Mouse (Mus musculus) neural tube, embryonic 14.5 days (tissue): Measurements from ENCODE around the gene Pkn3. TPM values are rescaled to one million over a fixed set of nuclear protein-coding genes. Genes with fewer than 3 reads are reported as not detected.

Source experiments
- ATAC-seq: fragments of 200-750 bp; cut with Nextera tagmentation; 2 replicates; pipeline ENCODE4 v1.8.0; 2017; ENCODE audit warnings: low read depth, mild to moderate bottlenecking, moderate TSS enrichment, moderate library complexity
- H3K27ac ChIP-seq: fragments of 300-500 bp; sonication (generic); 2 replicates; pipeline ENCODE4 v1.5.1; 2014; ENCODE audit warnings: low read depth, mild to moderate bottlenecking, control low read depth, low read length, moderate library complexity, mixed read lengths
- H3K27me3 ChIP-seq: fragments of 300-500 bp; sonication (generic); 2 replicates; pipeline ENCODE4 v1.6.1; 2014; ENCODE audit warnings: low read length; ENCODE audit not compliant: control insufficient read depth, insufficient read depth
- H3K36me3 ChIP-seq: fragments of 300-500 bp; sonication (generic); 2 replicates; pipeline ENCODE4 v1.6.1; 2014; ENCODE audit warnings: low read length, mixed read lengths; ENCODE audit not compliant: control insufficient read depth, insufficient read depth
- H3K4me1 ChIP-seq: fragments of 300-500 bp; sonication (generic); 2 replicates; pipeline ENCODE4 v1.6.1; 2014; ENCODE audit warnings: low read length; ENCODE audit not compliant: control insufficient read depth, insufficient read depth
- H3K4me2 ChIP-seq: fragments of 300-500 bp; sonication (generic); 2 replicates; pipeline ENCODE4 v1.6.1; 2014; ENCODE audit warnings: mild to moderate bottlenecking, low read depth, low read length, control low read depth
- H3K4me3 ChIP-seq: fragments of 300-500 bp; sonication (generic); 2 replicates; pipeline ENCODE4 v1.5.1; 2014; ENCODE audit warnings: low read depth, low read length, control low read depth, mixed read lengths
- H3K9ac ChIP-seq: fragments of 300-500 bp; sonication (generic); replicated peaks from 2 replicates; pipeline ENCODE4 v1.6.1; 2014; ENCODE audit warnings: low read depth, mild to moderate bottlenecking, control low read depth, low read length, mixed read lengths
- H3K9me3 ChIP-seq: fragments of 300-500 bp; sonication (generic); 2 replicates; pipeline ENCODE4 v1.6.1; 2016; ENCODE audit warnings: low read length; ENCODE audit not compliant: control insufficient read depth
- WGBS: fragments of 180-500 bp; shearing (Covaris S2); extraction: QIAGEN DNeasy Blood & Tissue Kit; methylation state at CpG from one replicate; pipeline ENCODE4 v1.1.7; 2014; 5-methylcytosine and 5-hydroxymethylcytosine counted together
- polyA plus RNA-seq: library from polyadenylated mRNA; unstranded; fragments of >200 nt; fragmentation: Nextera tagmentation; extraction: Ambion mirVana; gene quantifications from 2 replicates; pipeline ENCODE4 v1.2.1, GENCODE M21; 2014

Gene Pkn3
- polyA plus RNA-seq, 1 experiment from 2014 or later, result 0.70 TPM

GRCm38 (mm10) chr2:30084113-30084512 lies 6.6 kb downstream of the Pkn3 start:
- no peak overlapping the region for H3K4me3 ChIP-seq
- no peaks in the 10 kb centered on the region for H3K27me3 ChIP-seq
- no peak overlapping the region for H3K9ac ChIP-seq
- H3K36me3 ChIP-seq, result no peaks in the 10 kb centered on the region
- WGBS, result 49% methylated on average over 5 of the region's 5 CpGs
- H3K4me1 ChIP-seq, result no peaks in the 10 kb centered on the region
- H3K27ac ChIP-seq, result no peak overlapping the region
- H3K4me2 ChIP-seq, result no peak overlapping the region
- no peaks in the 10 kb centered on the region for H3K9me3 ChIP-seq
- ATAC-seq, result no peak

- Histone ChIP-seq H3K27me3 (no peaks in the 10 kb centered on the region), H3K27ac (no peak overlapping the region), H3K9ac (0 out of 2 replicates have a peak overlapping the region, but pooled peaks have one; percentile 25), H3K4me1 (no peaks in the 10 kb centered on the region), H3K4me2 (peak overlapping the region; percentile 35; the same call in 1 of the 2 replicates), H3K4me3 (no peak overlapping the region), H3K36me3 (no peaks in the 10 kb centered on the region), H3K9me3 (no peaks in the 10 kb centered on the region)
- 11% methylated on average over 12 of the region's 12 CpGs for WGBS
- ATAC-seq, result no peak; the same call in 1 of the 2 replicates
These were observed 7.1 kb downstream of the Pkn3 start for GRCm38 (mm10) chr2:30084632-30085031.

GRCm38 (mm10) chr2:30087310-30087709 lies 9.8 kb downstream of the Pkn3 start:
- Histone ChIP-seq H3K4me3 (no peak overlapping the region), H3K27me3 (no peaks in the 10 kb centered on the region), H3K4me2 (no peak overlapping the region), H3K9ac (no peak overlapping the region), H3K27ac (no peak overlapping the region), H3K9me3 (no peaks in the 10 kb centered on the region), H3K36me3 (no peaks in the 10 kb centered on the region), H3K4me1 (no peaks in the 10 kb centered on the region)
- WGBS, result 93% methylated on average over 4 of the region's 4 CpGs
- ATAC-seq, result no peak

GRCm38 (mm10) chr2:30091521-30091920 lies 14.0 kb downstream of the Pkn3 start:
- Histone ChIP-seq H3K4me2 (no peak overlapping the region), H3K36me3 (no peaks in the 10 kb centered on the region), H3K4me1 (peaks cover 6% of the 10 kb centered on the region; the same call in 1 of the 2 replicates), H3K4me3 (no peak overlapping the region), H3K27me3 (no peaks in the 10 kb centered on the region), H3K9me3 (no peaks in the 10 kb centered on the region), H3K9ac (no peak overlapping the region), H3K27ac (no peak overlapping the region)
- no peak for ATAC-seq
- 96% methylated on average over 12 of the region's 12 CpGs for WGBS

- no peak overlapping the region for H3K9ac ChIP-seq
- no peak overlapping the region for H3K4me3 ChIP-seq
- no peaks in the 10 kb centered on the region for H3K36me3 ChIP-seq
- 67% methylated on average over 6 of the region's 6 CpGs for WGBS
- H3K27me3 ChIP-seq, result no peaks in the 10 kb centered on the region
- no peak for ATAC-seq
- H3K4me1 ChIP-seq, result peaks cover 6% of the 10 kb centered on the region; the same call in 1 of the 2 replicates
- H3K4me2 ChIP-seq, result peak overlapping the region; percentile 61; the same call in 1 of the 2 replicates
- no peaks in the 10 kb centered on the region for H3K9me3 ChIP-seq
- H3K27ac ChIP-seq, result no peak overlapping the region
These were observed 14.9 kb downstream of the Pkn3 start for GRCm38 (mm10) chr2:30092280-30092918.

GRCm38 (mm10) chr2:30093471-30094207 lies 16.2 kb downstream of the Pkn3 start, which contains the start of gene Zdhhc12:
Gene Zdhhc12, minus strand, starts transcription at chr2:30093648.
- Histone ChIP-seq H3K4me1 (peaks cover 6% of the 10 kb centered on the region; the same call in 1 of the 2 replicates), H3K9me3 (no peaks in the 10 kb centered on the region), H3K27me3 (no peaks in the 10 kb centered on the region), H3K4me3 (peak within 1 kb of the TSS; percentile 47), H3K9ac (peak within 1 kb of the TSS; percentile 53), H3K27ac (no peak within 1 kb of the TSS), H3K36me3 (peaks cover 4% of the 10 kb centered on the region), H3K4me2 (peak within 1 kb of the TSS; percentile 61)
- ATAC-seq, result peak; percentile 95
- under 1% methylated on average over 50 of the region's 51 CpGs for WGBS

- Histone ChIP-seq H3K9ac (peak overlapping the region; percentile 53), H3K4me1 (peaks cover 6% of the 10 kb centered on the region; the same call in 1 of the 2 replicates), H3K27ac (no peak overlapping the region), H3K4me3 (peak overlapping the region; percentile 47), H3K27me3 (no peaks in the 10 kb centered on the region), H3K36me3 (peaks cover 10% of the 10 kb centered on the region), H3K9me3 (no peaks in the 10 kb centered on the region), H3K4me2 (peak overlapping the region; percentile 61)
- WGBS, result 2% methylated on average over 13 of the region's 13 CpGs
- no peak for ATAC-seq
These were observed 16.7 kb downstream of the Pkn3 start for GRCm38 (mm10) chr2:30094208-30094588.

- H3K27me3 ChIP-seq, result no peaks in the 10 kb centered on the region
- H3K27ac ChIP-seq, result no peak overlapping the region
- H3K4me3 ChIP-seq, result no peak overlapping the region
- WGBS, result 86% methylated on average over 2 of the region's 2 CpGs
- peaks cover 6% of the 10 kb centered on the region; the same call in 1 of the 2 replicates for H3K4me1 ChIP-seq
- H3K9me3 ChIP-seq, result no peaks in the 10 kb centered on the region
- no peak overlapping the region for H3K9ac ChIP-seq
- no peak overlapping the region for H3K4me2 ChIP-seq
- H3K36me3 ChIP-seq, result peaks cover 26% of the 10 kb centered on the region
- no peak for ATAC-seq
These were observed 18.5 kb downstream of the Pkn3 start for GRCm38 (mm10) chr2:30095882-30096527.

- no peaks in the 10 kb centered on the region for H3K4me1 ChIP-seq
- no peak overlapping the region for H3K9ac ChIP-seq
- H3K4me2 ChIP-seq, result no peak overlapping the region
- H3K27ac ChIP-seq, result no peak overlapping the region
- H3K4me3 ChIP-seq, result no peak overlapping the region
- peaks cover 59% of the 10 kb centered on the region for H3K36me3 ChIP-seq
- no peak for ATAC-seq
- no peaks in the 10 kb centered on the region for H3K27me3 ChIP-seq
- H3K9me3 ChIP-seq, result no peaks in the 10 kb centered on the region
- 72% methylated on average over 4 of the region's 4 CpGs for WGBS
These were observed 22.7 kb downstream of the Pkn3 start for GRCm38 (mm10) chr2:30100214-30100613.
